Mouse (Mus musculus): ENCODE results near the gene Ftl1. TPM values are rescaled to one million over a fixed set of nuclear protein-coding genes. Genes with fewer than 3 reads are reported as not detected.

The Ftl1 gene
- polyA plus RNA-seq, 2 experiments, result 1,846 to 4,811 TPM

DNA sequence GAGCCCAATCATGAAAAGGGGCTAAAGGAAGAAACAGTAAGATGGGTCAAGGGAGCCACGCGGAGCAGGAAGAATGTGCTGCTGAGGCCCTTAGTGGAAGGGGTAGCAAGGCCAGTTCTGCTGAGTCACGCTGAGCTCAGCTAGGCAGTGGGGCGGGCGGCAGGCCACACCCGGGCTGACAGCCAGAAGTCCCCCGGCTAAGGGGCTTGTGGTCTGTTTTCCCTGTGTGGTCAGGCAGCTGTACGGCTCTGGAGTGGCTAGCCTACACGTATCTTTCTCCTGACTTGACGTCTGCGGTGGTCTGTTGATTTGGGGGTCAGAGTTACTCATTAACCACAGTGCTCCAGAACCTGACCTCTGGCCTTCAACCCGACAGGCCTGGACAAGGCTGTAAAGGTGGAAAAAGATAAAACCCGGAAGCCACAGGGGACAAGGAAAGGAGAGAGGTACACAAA is 1.2 kb upstream of the Ftl1 start:
- DNase-seq (ENCODE audit: low read depth in 3 of 3, low spot score in 3 of 3), result peak; percentile 80 to 87 (median 85)
- Histone ChIP-seq H3K36me3 (replicated peaks; ENCODE audit: control insufficient read depth, insufficient read depth, low read depth) (peaks cover 39% of the 10 kb centered on the region), H3K4me1 (replicated peaks; ENCODE audit: control insufficient read depth in 2 of 2, insufficient read depth in 2 of 2, low read length in 1 of 2) (peaks cover 36 to 44% of the 10 kb centered on the region in 2 experiments)

DNA sequence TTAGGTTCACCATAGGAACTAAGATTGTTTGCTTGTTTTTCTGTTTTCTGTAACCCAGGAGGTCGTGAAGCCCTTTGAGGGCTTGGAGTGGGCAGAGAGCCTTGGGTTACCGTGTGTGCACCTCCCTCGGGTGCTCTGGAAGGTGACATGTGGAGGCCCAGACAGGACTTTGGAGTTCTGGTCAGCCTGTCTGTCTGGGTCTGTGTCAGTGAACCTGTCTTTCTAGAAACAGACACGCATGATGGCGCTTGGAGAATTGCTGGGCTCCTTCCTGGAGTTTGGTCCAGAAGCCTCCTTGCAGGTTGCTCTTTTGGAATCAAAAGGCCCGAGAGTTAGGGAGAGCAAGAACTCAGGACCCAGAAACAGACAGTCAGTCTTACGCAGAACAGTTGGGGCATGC is 693 bp upstream of the Ftl1 start:
- H3K27ac ChIP-seq, result peak overlapping the region; percentile 98
- H3K4me1 ChIP-seq (replicated peaks; ENCODE audit: control insufficient read depth in 2 of 2, insufficient read depth in 2 of 2, low read length in 1 of 2), result peaks cover 33 to 38% of the 10 kb centered on the region in 2 experiments
- H3K4me3 ChIP-seq (ENCODE audit: insufficient read depth in 1 of 2, low read depth in 2 of 2, low read length in 2 of 2), result peak overlapping the region; percentile 64 to 96
- no peaks in the 10 kb centered on the region for H3K27me3 ChIP-seq (ENCODE audit: control insufficient read depth, insufficient read depth, low read length)
- no peaks in the 10 kb centered on the region for H3K9me3 ChIP-seq (ENCODE audit: control insufficient read depth, low read length)
- 33% methylated on average over 7 of the region's 7 CpGs for WGBS (ENCODE audit: insufficient replicate concordance)
- ATAC-seq (ENCODE audit: insufficient read depth), result no peak
- H3K4me2 ChIP-seq (ENCODE audit: low read depth), result peak overlapping the region; percentile 97
- peak overlapping the region; percentile 83 for H3K9ac ChIP-seq (replicated peaks)
- TF ChIP-seq CTCF (IDR thresholded peaks at IDR 0.05; ENCODE audit: low read depth), result no peak
- no peak for TF ChIP-seq EP300 (IDR thresholded peaks at IDR 0.05; ENCODE audit: low read depth)
- peaks cover 39% of the 10 kb centered on the region for H3K36me3 ChIP-seq (replicated peaks; ENCODE audit: control insufficient read depth, insufficient read depth, low read depth)
- no peak for DNase-seq (ENCODE audit: low read depth in 3 of 3, low spot score in 3 of 3)

More for the DNA sequence above, 1.2 kb upstream of the Ftl1 start:
- TF ChIP-seq EP300 (IDR thresholded peaks at IDR 0.05; ENCODE audit: low read depth), result peak; percentile 52
- TF ChIP-seq CTCF (IDR thresholded peaks at IDR 0.05; ENCODE audit: low read depth), result no peak
- H3K9ac ChIP-seq (replicated peaks), result peak overlapping the region; percentile 83
- no peaks in the 10 kb centered on the region for H3K27me3 ChIP-seq (ENCODE audit: control insufficient read depth, insufficient read depth, low read length)
- peak overlapping the region; percentile 64 to 96 for H3K4me3 ChIP-seq (ENCODE audit: insufficient read depth in 1 of 2, low read depth in 2 of 2, low read length in 2 of 2)
- no peaks in the 10 kb centered on the region for H3K9me3 ChIP-seq (ENCODE audit: control insufficient read depth, low read length)
- H3K27ac ChIP-seq, result peak overlapping the region; percentile 98
- peak overlapping the region; percentile 97 for H3K4me2 ChIP-seq (ENCODE audit: low read depth)
- WGBS (ENCODE audit: insufficient replicate concordance), result under 1% methylated on average over 13 of the region's 13 CpGs
- ATAC-seq (ENCODE audit: insufficient read depth), result peak; percentile 71

DNA sequence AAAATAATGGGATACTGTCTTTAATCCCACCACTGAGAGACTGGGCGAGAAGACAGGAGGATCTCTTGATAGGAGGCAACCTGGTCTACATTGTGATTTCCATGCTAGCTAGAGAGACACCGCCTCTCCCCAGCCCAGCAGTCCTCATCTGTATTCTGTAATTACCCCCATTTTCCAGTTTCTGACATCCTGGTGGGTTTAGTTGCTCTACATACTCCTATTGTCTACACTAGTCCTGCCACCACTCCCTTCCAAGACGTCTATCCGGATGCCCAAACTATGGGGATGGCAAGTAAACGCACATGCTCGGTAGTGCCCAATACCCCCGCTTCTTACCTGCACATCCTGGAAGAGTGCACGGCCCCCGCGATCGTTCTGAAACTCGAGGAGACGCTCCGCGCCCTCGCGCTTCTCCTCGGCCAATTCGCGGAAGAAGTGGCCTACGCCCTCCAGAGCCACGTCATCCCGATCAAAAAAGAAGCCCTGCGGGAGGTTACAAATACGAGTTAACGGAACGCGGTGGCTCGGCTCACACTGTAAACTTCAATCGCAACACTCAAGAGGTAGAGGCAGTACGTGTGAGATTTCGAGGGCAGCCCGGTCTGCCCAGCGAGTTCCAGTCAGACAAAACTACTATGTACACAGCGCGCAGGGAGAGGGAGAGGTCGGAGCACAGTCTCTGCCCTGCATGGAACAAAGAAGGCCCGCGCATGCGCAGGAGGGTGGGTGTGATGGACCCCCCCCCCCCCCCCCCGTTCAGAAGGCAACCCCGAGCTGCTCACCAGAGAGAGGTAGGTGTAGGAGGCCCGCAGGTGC is 728 bp downstream of the Ftl1 start:
- Histone ChIP-seq H3K27ac (peak overlapping the region; percentile 91), H3K9me3 (ENCODE audit: control insufficient read depth, low read length) (no peaks in the 10 kb centered on the region), H3K36me3 (replicated peaks; ENCODE audit: control insufficient read depth, insufficient read depth, low read depth) (peaks cover 31% of the 10 kb centered on the region), H3K4me3 (ENCODE audit: insufficient read depth in 1 of 2, low read depth in 2 of 2, low read length in 2 of 2) (peak overlapping the region; percentile 96 to 100), H3K4me2 (ENCODE audit: low read depth) (peak overlapping the region; percentile 96), H3K9ac (replicated peaks) (peak overlapping the region; percentile 98), H3K4me1 (replicated peaks; ENCODE audit: control insufficient read depth in 2 of 2, insufficient read depth in 2 of 2, low read length in 1 of 2) (peaks cover 33 to 38% of the 10 kb centered on the region in 2 experiments), H3K27me3 (ENCODE audit: control insufficient read depth, insufficient read depth, low read length) (no peaks in the 10 kb centered on the region)
- 1% methylated on average over 43 of the region's 43 CpGs for WGBS (ENCODE audit: insufficient replicate concordance)
- TF ChIP-seq CTCF (IDR thresholded peaks at IDR 0.05; ENCODE audit: low read depth) (no peak), EP300 (IDR thresholded peaks at IDR 0.05; ENCODE audit: low read depth) (no peak)
- DNase-seq (ENCODE audit: low read depth in 3 of 3, low spot score in 3 of 3) (peak in 1 of 3 experiments; percentile 54), ATAC-seq (ENCODE audit: insufficient read depth) (peak; percentile 49)

DNA sequence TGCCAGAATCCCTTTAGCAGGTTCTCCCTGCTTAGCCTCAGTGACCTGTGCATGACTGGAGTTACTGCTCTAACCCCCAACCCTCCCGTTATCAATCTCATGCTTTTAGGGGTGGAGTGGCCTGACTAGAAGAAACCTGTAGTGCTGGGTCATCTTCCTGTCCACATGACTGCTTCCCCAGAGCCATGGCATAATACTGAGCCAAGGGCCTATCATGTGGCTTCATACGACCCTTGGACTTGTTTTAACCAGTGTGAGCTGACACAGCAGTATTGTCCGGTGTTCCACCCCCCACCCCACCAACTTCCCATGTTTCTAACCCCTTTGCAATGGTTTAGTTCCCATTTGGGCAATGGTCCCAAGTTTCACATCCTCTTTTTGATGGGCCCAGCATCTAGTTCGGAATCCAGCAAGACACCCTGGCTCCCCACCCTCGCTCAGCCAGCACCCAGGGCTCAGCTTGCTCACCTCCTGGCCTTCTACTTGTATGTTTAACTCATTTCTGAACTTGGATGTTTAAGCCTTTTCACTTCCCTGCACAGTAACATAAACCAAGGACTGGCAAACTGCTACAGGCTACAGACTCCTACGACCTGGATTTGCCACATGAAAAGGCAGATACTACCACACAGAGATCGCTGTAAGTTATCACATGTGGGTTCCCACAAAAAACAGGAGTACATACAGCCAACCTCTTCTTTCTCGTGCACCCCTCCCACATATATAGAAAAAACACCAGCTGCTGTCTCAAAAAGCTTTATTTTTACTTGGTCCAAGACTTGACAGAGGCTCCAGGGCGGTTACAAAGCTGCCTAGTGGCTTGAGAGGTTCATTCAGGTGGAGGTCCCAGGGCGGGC is 2.3 kb downstream of the Ftl1 start:
- Histone ChIP-seq H3K9ac (replicated peaks) (peak overlapping the region; percentile 98), H3K27ac (peak overlapping the region; percentile 91), H3K4me3 (ENCODE audit: insufficient read depth in 1 of 2, low read depth in 2 of 2, low read length in 2 of 2) (peak overlapping the region; percentile 96 to 100), H3K27me3 (ENCODE audit: control insufficient read depth, insufficient read depth, low read length) (no peaks in the 10 kb centered on the region), H3K4me2 (ENCODE audit: low read depth) (peak overlapping the region; percentile 96), H3K36me3 (replicated peaks; ENCODE audit: control insufficient read depth, insufficient read depth, low read depth) (peaks cover 25% of the 10 kb centered on the region), H3K4me1 (replicated peaks; ENCODE audit: control insufficient read depth in 2 of 2, insufficient read depth in 2 of 2, low read length in 1 of 2) (peaks cover 33 to 38% of the 10 kb centered on the region in 2 experiments), H3K9me3 (ENCODE audit: control insufficient read depth, low read length) (no peaks in the 10 kb centered on the region)
- TF ChIP-seq EP300 (IDR thresholded peaks at IDR 0.05; ENCODE audit: low read depth) (0 out of 2 replicates have a peak, but pooled peaks have one; percentile 2), CTCF (IDR thresholded peaks at IDR 0.05; ENCODE audit: low read depth) (no peak)
- DNase-seq (ENCODE audit: low read depth in 3 of 3, low spot score in 3 of 3) (peak; percentile 52 to 64 (median 60)), ATAC-seq (ENCODE audit: insufficient read depth) (peak; percentile 3; the same call in 1 of the 2 replicates)
- 40% methylated on average over 9 of the region's 10 CpGs for WGBS (ENCODE audit: insufficient replicate concordance)
